Mouse (Mus musculus): ENCODE data around the gene Trp63.

GRCm38 (mm10) chr16:25835723-25836122 is 152.2 kb downstream of the Trp63 start:
- TF ChIP-seq CTCF (IDR thresholded peaks at IDR 0.05; ENCODE audit: low read depth, low read length), result no peak
- TF ChIP-seq POLR2A (IDR thresholded peaks at IDR 0.05; ENCODE audit: borderline replicate concordance, low read depth, low read length), result no peak

Data from bone marrow macrophage, adult 2 months (primary cell).